Mouse (Mus musculus) heart, embryonic 15.5 days (tissue): ENCODE data around the gene Ssbp3. TPM values are rescaled to one million over a fixed set of nuclear protein-coding genes. Genes with fewer than 3 reads are reported as not detected.

Source experiments
- ATAC-seq: fragments of 200-750 bp; cut with Nextera tagmentation; replicated peaks from 2 replicates; pipeline ENCODE4 v1.8.0; 2017; ENCODE audit warnings: low read depth, moderate TSS enrichment; ENCODE audit not compliant: insufficient number of reproducible peaks, insufficient read depth, low FRiP score
- H3K27ac ChIP-seq: fragments of 300-500 bp; sonication (generic); 2 replicates; pipeline ENCODE4 v1.5.1; 2015; ENCODE audit warnings: mild to moderate bottlenecking, inconsistent platforms
- H3K27me3 ChIP-seq: fragments of 300-500 bp; sonication (generic); 2 replicates; pipeline ENCODE4 v1.6.1; 2015; ENCODE audit warnings: inconsistent platforms
- H3K36me3 ChIP-seq: fragments of 300-500 bp; sonication (generic); 2 replicates; pipeline ENCODE4 v1.6.1; 2015; ENCODE audit warnings: mild to moderate bottlenecking, inconsistent platforms
- H3K4me1 ChIP-seq: fragments of 300-500 bp; sonication (generic); replicated peaks from 2 replicates; pipeline ENCODE4 v1.6.1; 2015; ENCODE audit warnings: inconsistent platforms
- H3K4me2 ChIP-seq: fragments of 300-500 bp; sonication (generic); 2 replicates; pipeline ENCODE4 v1.6.1; 2015; ENCODE audit warnings: inconsistent platforms, mild to moderate bottlenecking, moderate library complexity
- H3K4me3 ChIP-seq: fragments of 300-500 bp; sonication (generic); 2 replicates; pipeline ENCODE4 v1.5.1; 2015; ENCODE audit warnings: mild to moderate bottlenecking, inconsistent platforms
- H3K9ac ChIP-seq: fragments of 300-500 bp; sonication (generic); 2 replicates; pipeline ENCODE4 v1.6.1; 2015; ENCODE audit warnings: mild to moderate bottlenecking, inconsistent platforms
- H3K9me3 ChIP-seq: fragments of 300-500 bp; sonication (generic); replicated peaks from 2 replicates; pipeline ENCODE4 v1.6.1; 2016; ENCODE audit warnings: inconsistent platforms
- WGBS: fragments of 180-500 bp; shearing (Covaris S2); methylation state at CpG from one replicate; pipeline ENCODE4 v1.1.7; 2015; ENCODE audit warnings: mixed read lengths; 5-methylcytosine and 5-hydroxymethylcytosine counted together
- polyA plus RNA-seq: library from polyadenylated mRNA; unstranded; fragments of >200 nt; fragmentation: Nextera tagmentation; extraction: Ambion mirVana; gene quantifications from 2 replicates; pipeline ENCODE4 v1.2.1, GENCODE M21; 2015

Gene Ssbp3
- polyA plus RNA-seq, 1 experiment from 2014 or later, result 53.3 TPM

- Histone ChIP-seq H3K27me3 (no peaks in the 10 kb centered on the region), H3K27ac (peak overlapping the region; percentile 98), H3K9ac (peak overlapping the region; percentile 40), H3K4me2 (peak overlapping the region; percentile 89), H3K9me3 (no peaks in the 10 kb centered on the region), H3K36me3 (no peaks in the 10 kb centered on the region), H3K4me1 (peaks cover 34% of the 10 kb centered on the region), H3K4me3 (peak overlapping the region; percentile 97)
- WGBS, result 13% methylated on average over 17 of the region's 17 CpGs
- ATAC-seq, result no peak; the same call in 1 of the 2 replicates
Observed at GRCm38 (mm10) chr4:106907701-106908425, 2.6 kb upstream of the Ssbp3 start.

- peaks cover 40% of the 10 kb centered on the region for H3K4me1 ChIP-seq
- no peaks in the 10 kb centered on the region for H3K27me3 ChIP-seq
- H3K4me2 ChIP-seq, result peak overlapping the region; percentile 89
- H3K36me3 ChIP-seq, result no peaks in the 10 kb centered on the region
- no peak overlapping the region for H3K9ac ChIP-seq
- no peaks in the 10 kb centered on the region for H3K9me3 ChIP-seq
- peak overlapping the region; percentile 98 for H3K27ac ChIP-seq
- WGBS, result 23% methylated on average over 3 of the region's 3 CpGs
- ATAC-seq, result no peak
- H3K4me3 ChIP-seq, result peak overlapping the region; percentile 97
Observed at GRCm38 (mm10) chr4:106908426-106908809, 2.1 kb upstream of the Ssbp3 start.

- peak overlapping the region; percentile 97 for H3K4me3 ChIP-seq
- ATAC-seq, result peak; percentile 23
- peak overlapping the region; percentile 89 for H3K4me2 ChIP-seq
- H3K27me3 ChIP-seq, result no peaks in the 10 kb centered on the region
- no peaks in the 10 kb centered on the region for H3K9me3 ChIP-seq
- 6% methylated on average over 10 of the region's 10 CpGs for WGBS
- H3K27ac ChIP-seq, result peak overlapping the region; percentile 98
- no peaks in the 10 kb centered on the region for H3K36me3 ChIP-seq
- peak overlapping the region; percentile 30; the same call in 1 of the 2 replicates for H3K9ac ChIP-seq
- H3K4me1 ChIP-seq, result peaks cover 47% of the 10 kb centered on the region
Observed at GRCm38 (mm10) chr4:106908950-106909751, 1.4 kb upstream of the Ssbp3 start.

- Histone ChIP-seq H3K9ac (peak overlapping the region; percentile 30; the same call in 1 of the 2 replicates), H3K4me3 (peak overlapping the region; percentile 97), H3K27ac (peak overlapping the region; percentile 98), H3K9me3 (no peaks in the 10 kb centered on the region), H3K4me1 (peaks cover 52% of the 10 kb centered on the region), H3K36me3 (no peaks in the 10 kb centered on the region), H3K4me2 (peak overlapping the region; percentile 89), H3K27me3 (no peaks in the 10 kb centered on the region)
- WGBS, result 4% methylated on average over 6 of the region's 6 CpGs
- no peak for ATAC-seq
Observed at GRCm38 (mm10) chr4:106909797-106910196, 704 bp upstream of the Ssbp3 start.

- peak overlapping the region; percentile 97 for H3K4me3 ChIP-seq
- ATAC-seq, result peak; percentile 81
- no peaks in the 10 kb centered on the region for H3K9me3 ChIP-seq
- H3K4me2 ChIP-seq, result peak overlapping the region; percentile 89
- peak overlapping the region; percentile 98 for H3K27ac ChIP-seq
- WGBS, result under 1% methylated on average over 88 of the region's 89 CpGs
- no peaks in the 10 kb centered on the region for H3K27me3 ChIP-seq
- H3K36me3 ChIP-seq, result peaks cover 7% of the 10 kb centered on the region
- H3K4me1 ChIP-seq, result peaks cover 58% of the 10 kb centered on the region
- peak overlapping the region; percentile 95 for H3K9ac ChIP-seq
Observed at GRCm38 (mm10) chr4:106911246-106911801, 823 bp downstream of the Ssbp3 start.

- Histone ChIP-seq H3K27me3 (no peaks in the 10 kb centered on the region), H3K36me3 (peaks cover 15% of the 10 kb centered on the region), H3K4me3 (peak overlapping the region; percentile 97), H3K4me1 (peaks cover 54% of the 10 kb centered on the region), H3K9ac (peak overlapping the region; percentile 95), H3K9me3 (no peaks in the 10 kb centered on the region), H3K4me2 (peak overlapping the region; percentile 89), H3K27ac (peak overlapping the region; percentile 98)
- no peak for ATAC-seq
- WGBS, result under 1% methylated on average over 73 of the region's 73 CpGs
Observed at GRCm38 (mm10) chr4:106911951-106912688, 1.6 kb downstream of the Ssbp3 start.

- no peak for ATAC-seq
- Histone ChIP-seq H3K27me3 (no peaks in the 10 kb centered on the region), H3K9me3 (no peaks in the 10 kb centered on the region), H3K27ac (0 out of 2 replicates have a peak overlapping the region, but pooled peaks have one; percentile 98), H3K4me2 (peak overlapping the region; percentile 89), H3K9ac (peak overlapping the region; percentile 95), H3K36me3 (peaks cover 21% of the 10 kb centered on the region), H3K4me1 (peaks cover 48% of the 10 kb centered on the region), H3K4me3 (peak overlapping the region; percentile 97)
- 7% methylated on average over 6 of the region's 6 CpGs for WGBS
Observed at GRCm38 (mm10) chr4:106912689-106913041, 2.2 kb downstream of the Ssbp3 start.

- Histone ChIP-seq H3K4me2 (peak overlapping the region; percentile 89), H3K9me3 (no peaks in the 10 kb centered on the region), H3K27me3 (no peaks in the 10 kb centered on the region), H3K4me3 (peak overlapping the region; percentile 97), H3K36me3 (peaks cover 29% of the 10 kb centered on the region), H3K27ac (peak overlapping the region; percentile 43), H3K9ac (peak overlapping the region; percentile 33; the same call in 1 of the 2 replicates), H3K4me1 (peaks cover 40% of the 10 kb centered on the region)
- whole genome bisulfite sequencing, result 28% methylated on average over 9 of the region's 9 CpGs
- ATAC-seq, result no peak
Observed at GRCm38 (mm10) chr4:106913411-106914049, 3.0 kb downstream of the Ssbp3 start.

- ATAC-seq, result no peak
- Histone ChIP-seq H3K4me2 (no peak overlapping the region), H3K4me1 (peaks cover 30% of the 10 kb centered on the region), H3K27me3 (no peaks in the 10 kb centered on the region), H3K9me3 (no peaks in the 10 kb centered on the region), H3K9ac (no peak overlapping the region), H3K4me3 (no peak overlapping the region), H3K36me3 (peaks cover 36% of the 10 kb centered on the region), H3K27ac (no peak overlapping the region)
- 67% methylated on average over 8 of the region's 8 CpGs for WGBS
Observed at GRCm38 (mm10) chr4:106915265-106915664, 4.8 kb downstream of the Ssbp3 start.

- 59% methylated on average over 1 of the region's 1 CpGs for whole genome bisulfite sequencing
- H3K4me3 ChIP-seq, result no peak overlapping the region
- peaks cover 38% of the 10 kb centered on the region for H3K4me1 ChIP-seq
- ATAC-seq, result no peak
- H3K36me3 ChIP-seq, result peaks cover 42% of the 10 kb centered on the region
- no peak overlapping the region for H3K9ac ChIP-seq
- no peak overlapping the region for H3K4me2 ChIP-seq
- H3K27ac ChIP-seq, result no peak overlapping the region
- no peaks in the 10 kb centered on the region for H3K9me3 ChIP-seq
- no peaks in the 10 kb centered on the region for H3K27me3 ChIP-seq
Observed at GRCm38 (mm10) chr4:106918263-106918662, 7.8 kb downstream of the Ssbp3 start.
